Mouse (Mus musculus) layer of hippocampus, adult 11-12 months (tissue): ENCODE results near the gene Pcsk4.

Experiments used
- DNase-seq: peaks from one replicate; pipeline ENCODE4 v3.0.0; 2022; ENCODE audit warnings: low spot score

The Pcsk4 gene

DNA sequence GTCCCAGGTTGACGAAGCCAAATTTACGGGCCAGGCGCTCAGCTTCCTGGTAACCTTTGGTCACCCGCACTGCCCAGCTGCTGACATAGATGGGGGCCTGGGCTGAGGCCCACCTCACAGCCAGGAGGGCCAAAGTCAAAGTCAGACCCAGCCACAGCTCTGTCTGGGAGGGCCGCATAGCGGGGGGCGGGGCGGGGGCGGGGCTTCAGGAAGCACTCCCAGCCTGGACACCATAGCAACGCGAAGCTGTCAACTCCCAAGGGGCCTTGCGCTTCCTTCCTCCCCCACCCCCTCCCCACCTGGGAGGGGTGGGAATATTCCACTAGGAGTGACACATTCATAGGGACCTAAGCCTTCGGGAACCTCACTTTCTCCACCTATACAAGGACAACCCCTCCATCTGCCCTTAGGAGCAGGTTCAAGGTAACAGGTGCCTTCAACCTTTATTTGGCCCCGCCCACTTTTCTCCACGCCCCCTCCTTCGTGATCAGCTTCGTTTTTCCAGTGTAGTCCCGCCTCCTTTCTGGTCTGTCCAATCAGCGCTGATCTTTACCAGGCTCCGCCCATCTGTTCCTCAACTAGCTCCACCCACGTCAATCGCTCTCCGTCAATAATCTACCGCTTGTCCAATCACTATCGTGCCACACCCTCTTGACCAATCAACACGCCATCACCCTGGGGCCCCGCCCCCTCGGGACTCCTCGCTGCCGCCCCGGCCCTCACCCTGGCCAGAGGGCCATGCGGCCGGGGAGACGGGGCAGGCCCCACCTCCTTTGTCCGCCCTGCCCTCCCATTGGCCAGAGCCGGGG is at the start of gene Pcsk4, which contains the start of gene Reep6:
Gene Pcsk4 (minus strand): TSS at position 226 of the 809 bp plus-strand sequence.
Gene Reep6 (plus strand): TSS at position 681 of the 809 bp plus-strand sequence.
- DNase-seq: peak; percentile 96

DNA sequence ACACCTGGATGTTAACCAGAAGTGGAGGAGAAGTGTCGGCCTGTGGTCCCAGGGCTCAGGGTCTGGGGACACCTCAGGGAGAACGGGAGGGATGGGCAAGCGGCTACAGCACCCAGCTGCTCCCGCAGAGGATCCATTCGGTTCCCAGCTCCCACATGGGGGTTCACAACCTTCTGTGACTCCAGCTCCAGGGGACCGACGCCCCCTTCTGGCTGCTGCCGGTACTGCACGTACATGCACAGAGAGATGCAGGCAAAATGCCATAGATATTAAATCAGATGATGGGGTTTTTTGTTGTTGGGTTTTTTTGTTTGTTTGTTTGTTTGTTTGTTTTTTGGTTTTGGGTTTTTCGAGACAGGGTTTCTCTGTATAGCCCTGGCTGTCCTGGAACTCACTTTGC is 48.4 kb upstream of the Pcsk4 start:
- DNase-seq: no peak

GRCm38 (mm10) chr10:80376160-80376559 is 46.9 kb upstream of the Pcsk4 start:
- DNase-seq: peak; percentile 93

- peak; percentile 86 for DNase-seq
Observed at GRCm38 (mm10) chr10:80374063-80374462, 44.8 kb upstream of the Pcsk4 start.

- no peak for DNase-seq
Observed at GRCm38 (mm10) chr10:80372706-80373105, 43.4 kb upstream of the Pcsk4 start.

DNA sequence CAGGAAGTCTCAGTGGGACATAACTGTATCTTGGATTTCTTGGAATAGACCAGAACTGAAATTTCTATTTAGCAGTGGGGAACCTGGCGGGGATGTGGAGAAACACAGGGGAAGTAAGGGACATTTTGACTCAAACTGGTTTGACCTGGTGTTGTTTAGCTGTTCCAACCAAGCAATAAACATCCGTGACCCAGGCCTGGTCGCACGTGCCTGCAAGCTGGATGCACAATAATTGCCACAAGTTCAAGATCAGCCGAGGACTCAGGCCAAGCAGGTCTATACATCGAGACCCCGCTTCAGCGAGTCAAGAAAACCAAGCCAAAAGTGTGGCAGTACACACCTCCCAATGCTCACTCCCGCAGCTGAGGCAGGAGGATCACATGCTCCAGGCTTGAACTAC is 42.7 kb upstream of the Pcsk4 start:
- no peak for DNase-seq

DNA sequence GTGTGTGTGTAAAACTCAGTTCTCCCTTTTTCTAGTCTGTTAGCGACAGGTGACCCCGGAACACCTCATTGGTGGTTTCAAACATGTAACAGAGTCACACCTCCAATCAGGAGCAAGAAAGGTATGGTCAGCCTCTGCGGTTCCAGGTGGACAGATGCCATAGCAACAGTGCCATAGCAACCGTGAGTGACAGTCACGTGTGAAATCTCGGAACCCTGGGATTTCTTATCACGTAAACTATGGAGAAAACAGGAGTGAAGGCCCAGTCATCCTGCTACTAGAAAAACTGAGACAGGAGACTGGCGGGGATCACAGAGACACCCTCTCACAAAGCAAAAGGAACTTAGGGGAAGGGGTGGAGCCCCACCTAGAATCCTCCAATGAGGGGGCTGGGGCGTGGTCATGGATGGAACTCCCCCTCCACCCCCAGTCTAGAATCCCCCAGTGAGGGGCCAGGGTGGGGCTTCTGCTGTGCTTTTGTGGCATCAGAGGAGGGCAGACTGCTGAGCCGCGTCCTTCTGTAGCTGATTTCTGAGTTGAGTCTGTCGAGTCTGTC is 42.2 kb upstream of the Pcsk4 start:
- DNase-seq: no peak

- DNase-seq: no peak
Observed at GRCm38 (mm10) chr10:80369995-80370747, 40.9 kb upstream of the Pcsk4 start.

GRCm38 (mm10) chr10:80368392-80368791 is 39.1 kb upstream of the Pcsk4 start:
- DNase-seq: no peak

- no peak for DNase-seq
Observed at GRCm38 (mm10) chr10:80367954-80368353, 38.7 kb upstream of the Pcsk4 start.

DNA sequence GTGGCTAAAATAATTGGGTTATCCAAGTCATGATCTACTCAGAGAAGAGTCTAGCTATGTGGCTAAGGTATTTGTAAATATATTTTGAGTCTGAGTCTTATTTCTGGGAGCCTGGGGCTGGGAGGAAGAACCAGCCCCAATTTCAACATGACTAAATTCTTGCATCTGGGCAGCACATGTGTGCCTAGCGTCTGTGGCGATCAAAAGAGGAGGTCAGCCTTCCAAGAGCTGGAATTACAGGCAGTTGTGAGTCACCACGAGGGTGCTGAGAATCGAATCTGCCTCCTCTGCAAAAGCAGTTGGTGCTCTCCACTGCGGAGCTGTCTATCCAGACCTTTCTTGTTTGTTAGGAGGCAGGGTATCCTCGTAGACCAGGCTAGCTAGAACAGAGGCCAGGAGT is 36.4 kb upstream of the Pcsk4 start:
- no peak for DNase-seq

DNA sequence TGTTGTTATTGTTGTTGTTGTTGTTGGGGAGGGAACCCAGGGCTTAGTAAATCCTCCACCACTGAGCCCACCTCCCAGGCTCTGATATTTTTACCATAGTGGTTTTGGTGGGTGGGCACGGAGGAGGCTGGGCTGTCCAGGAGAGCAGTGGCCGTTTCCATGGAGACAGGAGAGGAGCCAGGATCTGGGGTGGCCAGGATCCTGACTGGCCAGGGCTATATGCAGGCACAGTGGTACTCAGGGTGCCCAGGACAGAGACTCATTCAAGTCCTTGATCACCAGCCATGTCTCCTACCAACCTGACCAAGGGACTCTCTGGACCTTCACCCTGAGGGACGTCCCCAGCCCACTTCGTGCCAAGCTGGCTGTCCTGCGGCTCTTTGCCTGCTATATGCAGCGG is 34.4 kb upstream of the Pcsk4 start:
- DNase-seq: no peak

- no peak for DNase-seq
Observed at GRCm38 (mm10) chr10:80357994-80358639, 28.8 kb upstream of the Pcsk4 start.

DNA sequence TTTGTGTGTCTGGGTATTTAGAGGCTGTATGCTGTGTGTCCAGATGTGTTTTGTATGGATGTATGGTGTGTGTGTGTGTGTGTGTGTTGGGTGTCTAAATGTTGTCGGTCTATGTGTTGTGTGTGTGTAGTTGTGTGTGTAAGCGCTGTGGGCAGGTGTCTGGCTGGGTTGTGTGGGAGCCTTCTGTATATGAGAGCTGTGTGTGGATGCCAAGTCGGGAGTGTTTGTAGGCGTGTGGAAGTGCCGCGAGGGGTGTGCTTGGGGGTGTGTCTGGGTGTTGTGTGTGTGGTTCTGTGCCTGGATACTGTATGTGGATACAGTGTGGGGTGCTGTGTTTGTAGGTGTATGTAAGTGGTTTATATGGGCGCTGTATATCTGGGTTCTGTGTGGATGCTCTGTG is 28.0 kb upstream of the Pcsk4 start:
- DNase-seq: no peak

DNA sequence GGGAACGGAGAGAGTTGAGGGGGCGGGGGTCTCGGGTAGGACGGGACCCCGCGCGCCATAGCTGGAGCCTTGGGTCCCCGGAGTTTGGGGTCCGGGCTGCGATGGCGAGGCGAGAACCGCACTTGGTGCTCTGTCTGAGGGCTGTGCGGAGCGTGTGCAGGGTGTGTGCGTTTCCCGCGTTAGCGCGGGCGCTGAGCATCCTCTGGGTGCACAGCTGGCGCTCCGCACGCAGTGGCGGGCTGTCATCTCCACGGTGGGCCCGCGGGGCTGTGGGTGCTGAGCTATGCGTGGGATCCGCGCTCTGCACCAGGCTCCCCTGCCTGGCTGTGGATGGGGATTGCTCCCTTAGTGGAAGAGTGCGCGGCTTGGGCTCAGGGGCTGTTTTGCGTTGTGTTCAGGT is 27.4 kb upstream of the Pcsk4 start:
- DNase-seq: no peak

DNA sequence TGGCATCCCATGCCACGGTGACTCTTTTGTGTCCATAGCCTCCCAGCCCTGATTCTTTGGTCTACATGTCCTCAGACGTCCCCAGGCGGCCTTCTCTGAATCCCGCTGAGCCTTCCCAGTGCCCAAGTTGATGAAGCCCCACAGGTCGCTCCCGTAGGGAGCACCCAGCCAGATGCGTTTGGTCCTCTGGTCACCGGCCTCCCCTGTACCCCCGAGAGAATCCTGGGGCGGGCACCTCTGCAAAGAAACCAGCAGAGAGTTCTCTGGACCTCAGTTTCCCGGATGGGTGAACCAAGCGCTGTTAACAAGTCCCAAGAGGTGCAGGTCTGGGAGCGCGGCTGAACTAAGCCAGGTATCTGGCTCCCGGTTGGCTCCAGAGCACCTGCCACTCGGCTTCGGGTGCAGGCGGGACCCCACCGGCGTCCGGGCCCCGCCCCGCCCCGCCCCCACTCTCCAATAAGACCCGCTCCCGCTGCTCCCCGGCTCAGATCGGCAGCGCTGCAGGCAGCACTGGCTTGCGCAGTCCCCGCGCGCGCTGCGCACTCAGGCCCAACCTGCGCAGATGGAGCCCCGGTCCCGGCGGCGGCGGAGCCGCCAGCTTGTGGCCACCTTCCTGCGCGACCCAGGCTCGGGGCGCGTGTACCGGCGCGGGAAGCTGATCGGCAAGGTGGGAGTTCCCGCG is 26.8 kb upstream of the Pcsk4 start, which contains the start of gene Plk5:
Gene Plk5 (plus strand): TSS at position 459 of the 682 bp plus-strand sequence.
- DNase-seq: no peak

GRCm38 (mm10) chr10:80355431-80355830 is 26.1 kb upstream of the Pcsk4 start:
- DNase-seq: no peak

GRCm38 (mm10) chr10:80352727-80353126 is 23.4 kb upstream of the Pcsk4 start:
- DNase-seq: no peak

DNA sequence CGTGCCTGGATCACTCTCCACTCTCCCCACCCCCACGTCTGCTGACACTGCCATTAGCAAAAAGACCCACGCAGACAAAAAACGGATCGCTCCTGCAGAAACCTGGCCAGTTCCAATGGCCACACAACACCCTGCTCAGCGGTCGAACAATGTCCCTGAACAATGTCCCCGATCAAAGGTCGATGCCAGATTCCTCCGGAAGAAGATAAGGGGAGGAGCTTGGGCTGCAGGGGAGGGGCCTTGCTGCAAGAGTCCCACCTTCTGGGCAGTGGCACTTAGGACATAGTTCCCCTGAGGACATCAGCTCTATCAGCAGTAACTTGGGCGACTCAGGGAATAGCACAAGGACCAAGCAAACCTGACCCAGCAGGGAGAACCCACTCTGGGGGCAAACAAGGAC is 22.6 kb upstream of the Pcsk4 start:
- no peak for DNase-seq

DNA sequence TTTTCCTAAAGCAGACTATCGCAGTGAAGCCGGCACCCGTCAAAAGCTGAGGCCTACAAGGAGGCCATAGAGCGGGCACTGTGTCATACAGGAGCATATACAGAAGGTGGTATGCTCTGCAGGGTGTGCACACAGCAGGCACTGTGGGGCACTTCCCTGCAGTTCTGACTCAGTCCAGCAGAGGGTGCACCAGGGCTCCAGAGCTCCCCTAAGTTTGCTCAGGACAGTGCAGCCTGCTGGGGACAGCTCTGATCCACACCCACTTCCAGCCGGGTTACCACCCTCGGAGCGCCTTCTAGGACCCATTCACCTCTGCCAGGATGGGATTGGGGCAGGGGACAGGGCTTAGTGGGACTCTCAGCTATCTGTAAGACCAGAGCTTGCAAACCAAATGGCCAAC is 21.0 kb upstream of the Pcsk4 start:
- DNase-seq: peak; percentile 87

DNA sequence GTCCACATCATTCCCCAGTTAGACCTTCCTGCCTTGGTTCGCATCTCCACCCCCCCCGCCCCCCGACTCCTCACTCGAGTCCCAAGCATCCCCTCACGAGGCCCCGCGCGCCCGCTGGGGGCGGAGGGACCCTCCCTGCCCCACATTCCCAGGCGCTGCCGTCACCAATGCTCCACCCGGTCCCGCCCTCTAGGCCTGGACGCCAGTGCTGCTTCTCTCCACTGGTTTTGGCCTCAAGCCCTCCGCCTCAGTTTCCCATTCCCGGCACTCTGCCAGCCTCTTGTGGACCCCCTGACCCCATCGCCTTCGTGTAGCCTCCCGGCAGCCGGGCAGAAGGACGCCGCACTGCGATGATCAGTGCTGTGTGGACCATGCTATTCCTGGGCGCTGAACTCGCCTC is 19.7 kb upstream of the Pcsk4 start:
- no peak for DNase-seq

DNA sequence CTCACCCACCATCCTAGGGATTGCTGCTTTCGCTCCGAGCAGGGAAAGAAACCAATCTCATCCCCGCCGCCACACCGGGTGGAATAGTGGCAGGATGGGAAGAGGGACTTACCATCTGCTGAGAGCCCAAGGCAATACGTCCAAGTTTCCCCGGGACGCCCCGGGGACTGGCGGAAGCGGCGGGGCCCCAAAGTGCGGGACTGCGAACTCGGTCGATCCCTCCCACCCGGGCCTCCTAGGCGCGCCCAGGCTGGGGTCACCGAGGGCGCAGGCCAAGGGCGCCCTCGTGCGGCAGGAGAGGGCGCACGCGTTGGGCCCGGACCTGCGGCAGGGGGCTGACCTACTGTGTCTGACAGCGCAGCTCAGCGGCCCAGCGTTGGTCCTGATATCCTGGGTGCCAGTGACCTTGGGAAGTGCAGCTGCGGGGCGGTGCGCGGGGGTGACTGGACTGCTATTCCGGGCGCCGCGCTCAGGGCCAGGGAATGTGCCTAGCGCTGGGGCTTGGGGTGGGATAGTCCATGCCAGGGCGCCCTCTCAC is 19.0 kb upstream of the Pcsk4 start, which contains the start of gene Adamtsl5:
Gene Adamtsl5 (minus strand): TSS at position 169 of the 538 bp plus-strand sequence.
- DNase-seq: no peak
